Mouse (Mus musculus): ENCODE results near the gene Tmem198b. TPM values are rescaled to one million over a fixed set of nuclear protein-coding genes. Genes with fewer than 3 reads are reported as not detected.

Tmem198b gene
- polyA plus RNA-seq (2015; fragmentation: Nextera tagmentation; extraction: Ambion mirVana): 5.1 and 5.7 TPM in 2 replicates

- Histone ChIP-seq H3K9me3 (ENCODE audit: control insufficient read depth) (no peaks in the 10 kb centered on the region), H3K27me3 (replicated peaks; ENCODE audit: control insufficient read depth, insufficient read depth, low read length) (no peaks in the 10 kb centered on the region), H3K4me3 (ENCODE audit: low read depth, low read length) (peak within 1 kb of the TSS; percentile 81), H3K9ac (ENCODE audit: low read depth, low read length) (peak within 1 kb of the TSS; percentile 78), H3K36me3 (ENCODE audit: control insufficient read depth, insufficient read depth) (peaks cover 29% of the 10 kb centered on the region), H3K4me1 (replicated peaks; ENCODE audit: control insufficient read depth, insufficient read depth, low read length) (peaks cover 16% of the 10 kb centered on the region; the same call in 1 of the 2 replicates), H3K4me2 (replicated peaks; ENCODE audit: low read depth) (peak within 1 kb of the TSS; percentile 97), H3K27ac (ENCODE audit: low read depth, low read length) (peak within 1 kb of the TSS; percentile 95)
- WGBS: under 1% methylated on average over 27 of the region's 28 CpGs
- peak; percentile 26 for ATAC-seq
- no peak for TF ChIP-seq CTCF (IDR thresholded peaks at IDR 0.05; ENCODE audit: low read depth)
Observed at GRCm38 (mm10) chr10:128804271-128805091, at the start of gene Tmem198b. Gene Tmem198b, minus strand, starts transcription at chr10:128804370.

DNA sequence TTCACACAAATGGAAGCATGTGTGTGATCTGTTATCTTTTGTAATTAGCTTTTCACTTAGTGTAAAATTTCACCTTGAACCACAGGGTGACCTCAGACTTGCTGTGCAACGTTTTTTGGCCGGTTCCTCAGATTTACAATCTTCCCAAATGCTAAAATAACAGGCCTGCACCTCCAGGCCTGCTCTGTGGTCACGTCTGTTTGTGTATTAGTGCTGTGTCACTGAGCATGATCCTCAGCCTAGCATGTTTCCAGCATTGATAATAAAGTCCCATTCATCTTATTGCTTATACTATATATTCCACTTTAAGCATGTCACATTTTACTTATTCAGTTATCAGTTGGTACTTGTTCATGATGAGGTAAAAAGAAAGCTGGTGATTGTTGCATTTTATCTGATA lies 46.2 kb upstream of the Tmem198b start:
- Histone ChIP-seq H3K4me2 (replicated peaks; ENCODE audit: low read depth) (no peak overlapping the region), H3K36me3 (ENCODE audit: control insufficient read depth, insufficient read depth) (peaks cover 50% of the 10 kb centered on the region), H3K27me3 (replicated peaks; ENCODE audit: control insufficient read depth, insufficient read depth, low read length) (no peaks in the 10 kb centered on the region), H3K4me1 (replicated peaks; ENCODE audit: control insufficient read depth, insufficient read depth, low read length) (no peaks in the 10 kb centered on the region), H3K27ac (ENCODE audit: low read depth, low read length) (no peak overlapping the region), H3K9me3 (ENCODE audit: control insufficient read depth) (no peaks in the 10 kb centered on the region), H3K9ac (ENCODE audit: low read depth, low read length) (no peak overlapping the region), H3K4me3 (ENCODE audit: low read depth, low read length) (no peak overlapping the region)
- WGBS: 65% methylated on average over 3 of the region's 3 CpGs
- no peak for ATAC-seq
- TF ChIP-seq CTCF (IDR thresholded peaks at IDR 0.05; ENCODE audit: low read depth): no peak

GRCm38 (mm10) chr10:128848426-128848825 lies 44.3 kb upstream of the Tmem198b start:
- Histone ChIP-seq H3K27me3 (replicated peaks; ENCODE audit: control insufficient read depth, insufficient read depth, low read length) (no peaks in the 10 kb centered on the region), H3K27ac (ENCODE audit: low read depth, low read length) (no peak overlapping the region), H3K4me2 (replicated peaks; ENCODE audit: low read depth) (no peak overlapping the region), H3K9ac (ENCODE audit: low read depth, low read length) (no peak overlapping the region), H3K9me3 (ENCODE audit: control insufficient read depth) (no peaks in the 10 kb centered on the region), H3K4me3 (ENCODE audit: low read depth, low read length) (no peak overlapping the region), H3K4me1 (replicated peaks; ENCODE audit: control insufficient read depth, insufficient read depth, low read length) (no peaks in the 10 kb centered on the region), H3K36me3 (ENCODE audit: control insufficient read depth, insufficient read depth) (peaks cover 44% of the 10 kb centered on the region)
- WGBS: 43% methylated on average over 2 of the region's 2 CpGs
- no peak for TF ChIP-seq CTCF (IDR thresholded peaks at IDR 0.05; ENCODE audit: low read depth)
- no peak for ATAC-seq

DNA sequence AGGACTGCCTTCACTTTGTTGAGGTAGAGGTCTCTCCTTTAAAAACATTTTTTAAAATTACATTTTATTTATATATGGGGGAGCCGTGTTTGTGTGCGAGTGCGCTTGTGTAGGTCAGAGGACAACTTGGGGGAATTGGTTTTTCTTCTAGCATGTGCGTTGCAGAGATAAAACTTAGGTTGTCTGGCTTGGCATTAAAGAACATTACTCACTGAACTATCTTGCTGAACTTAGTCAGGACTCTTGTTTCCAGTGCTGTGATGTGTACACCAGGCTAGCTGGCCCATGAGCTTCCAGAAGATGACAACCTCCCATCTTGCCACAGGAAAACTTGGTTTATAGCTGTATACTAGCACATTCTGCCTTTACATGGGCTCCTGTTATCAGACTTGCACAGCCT lies 42.5 kb upstream of the Tmem198b start:
- Histone ChIP-seq H3K27me3 (replicated peaks; ENCODE audit: control insufficient read depth, insufficient read depth, low read length) (no peaks in the 10 kb centered on the region), H3K4me3 (ENCODE audit: low read depth, low read length) (no peak overlapping the region), H3K27ac (ENCODE audit: low read depth, low read length) (no peak overlapping the region), H3K9me3 (ENCODE audit: control insufficient read depth) (no peaks in the 10 kb centered on the region), H3K4me1 (replicated peaks; ENCODE audit: control insufficient read depth, insufficient read depth, low read length) (no peaks in the 10 kb centered on the region), H3K4me2 (replicated peaks; ENCODE audit: low read depth) (no peak overlapping the region), H3K9ac (ENCODE audit: low read depth, low read length) (no peak overlapping the region), H3K36me3 (ENCODE audit: control insufficient read depth, insufficient read depth) (peaks cover 56% of the 10 kb centered on the region)
- 95% methylated on average over 4 of the region's 4 CpGs for WGBS
- TF ChIP-seq CTCF (IDR thresholded peaks at IDR 0.05; ENCODE audit: low read depth): no peak
- ATAC-seq: no peak

- 70% methylated on average over 2 of the region's 2 CpGs for WGBS
Observed at GRCm38 (mm10) chr10:128845516-128845915, 41.3 kb upstream of the Tmem198b start.

GRCm38 (mm10) chr10:128843260-128843659 lies 39.1 kb upstream of the Tmem198b start:
- WGBS: 87% methylated on average over 5 of the region's 5 CpGs

More at GRCm38 (mm10) chr10:128845516-128845915, 41.3 kb upstream of the Tmem198b start:
- Histone ChIP-seq H3K36me3 (ENCODE audit: control insufficient read depth, insufficient read depth) (peaks cover 55% of the 10 kb centered on the region), H3K4me3 (ENCODE audit: low read depth, low read length) (no peak overlapping the region), H3K27me3 (replicated peaks; ENCODE audit: control insufficient read depth, insufficient read depth, low read length) (no peaks in the 10 kb centered on the region), H3K27ac (ENCODE audit: low read depth, low read length) (no peak overlapping the region), H3K9me3 (ENCODE audit: control insufficient read depth) (no peaks in the 10 kb centered on the region), H3K9ac (ENCODE audit: low read depth, low read length) (no peak overlapping the region), H3K4me1 (replicated peaks; ENCODE audit: control insufficient read depth, insufficient read depth, low read length) (no peaks in the 10 kb centered on the region), H3K4me2 (replicated peaks; ENCODE audit: low read depth) (no peak overlapping the region)
- TF ChIP-seq CTCF (IDR thresholded peaks at IDR 0.05; ENCODE audit: low read depth): peak; percentile 78
- no peak for ATAC-seq

More at GRCm38 (mm10) chr10:128843260-128843659, 39.1 kb upstream of the Tmem198b start:
- Histone ChIP-seq H3K27ac (ENCODE audit: low read depth, low read length) (no peak overlapping the region), H3K27me3 (replicated peaks; ENCODE audit: control insufficient read depth, insufficient read depth, low read length) (no peaks in the 10 kb centered on the region), H3K9me3 (ENCODE audit: control insufficient read depth) (no peaks in the 10 kb centered on the region), H3K9ac (ENCODE audit: low read depth, low read length) (no peak overlapping the region), H3K36me3 (ENCODE audit: control insufficient read depth, insufficient read depth) (peaks cover 46% of the 10 kb centered on the region), H3K4me2 (replicated peaks; ENCODE audit: low read depth) (no peak overlapping the region), H3K4me3 (ENCODE audit: low read depth, low read length) (no peak overlapping the region), H3K4me1 (replicated peaks; ENCODE audit: control insufficient read depth, insufficient read depth, low read length) (no peaks in the 10 kb centered on the region)
- TF ChIP-seq CTCF (IDR thresholded peaks at IDR 0.05; ENCODE audit: low read depth): no peak
- no peak for ATAC-seq
